Mouse (Mus musculus): ENCODE measurements around the gene Sf1.

The Sf1 gene

DNA sequence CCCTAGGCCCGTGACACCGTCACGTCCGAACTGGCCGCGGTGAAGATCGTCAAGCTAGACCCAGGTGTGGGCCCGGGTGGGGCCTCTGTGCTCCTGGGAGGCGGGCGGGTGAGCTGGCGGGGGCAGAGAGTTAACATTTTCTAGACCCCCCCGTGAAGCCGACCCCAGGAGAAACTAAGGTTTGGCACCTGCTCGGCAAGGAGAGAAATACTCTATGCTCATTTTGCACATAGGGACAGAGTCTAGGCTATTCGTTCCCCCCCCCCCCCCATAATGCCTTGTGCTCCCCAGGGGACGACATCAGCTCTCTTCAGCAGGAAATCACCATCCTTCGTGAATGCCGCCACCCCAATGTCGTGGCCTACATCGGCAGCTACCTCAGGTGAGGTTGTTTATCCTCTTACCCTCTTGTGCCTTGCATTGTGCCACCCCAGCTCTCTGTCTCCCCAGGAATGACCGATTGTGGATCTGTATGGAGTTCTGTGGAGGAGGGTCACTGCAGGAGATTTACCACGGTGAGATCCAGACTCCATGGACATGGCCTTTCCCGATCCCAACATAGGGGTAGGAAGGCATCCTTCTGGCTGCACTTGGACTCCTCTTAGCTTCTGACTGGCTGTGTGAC lies 21.9 kb upstream of the Sf1 start:
- in situ Hi-C loops (cut with MboI), result no loop called here

DNA sequence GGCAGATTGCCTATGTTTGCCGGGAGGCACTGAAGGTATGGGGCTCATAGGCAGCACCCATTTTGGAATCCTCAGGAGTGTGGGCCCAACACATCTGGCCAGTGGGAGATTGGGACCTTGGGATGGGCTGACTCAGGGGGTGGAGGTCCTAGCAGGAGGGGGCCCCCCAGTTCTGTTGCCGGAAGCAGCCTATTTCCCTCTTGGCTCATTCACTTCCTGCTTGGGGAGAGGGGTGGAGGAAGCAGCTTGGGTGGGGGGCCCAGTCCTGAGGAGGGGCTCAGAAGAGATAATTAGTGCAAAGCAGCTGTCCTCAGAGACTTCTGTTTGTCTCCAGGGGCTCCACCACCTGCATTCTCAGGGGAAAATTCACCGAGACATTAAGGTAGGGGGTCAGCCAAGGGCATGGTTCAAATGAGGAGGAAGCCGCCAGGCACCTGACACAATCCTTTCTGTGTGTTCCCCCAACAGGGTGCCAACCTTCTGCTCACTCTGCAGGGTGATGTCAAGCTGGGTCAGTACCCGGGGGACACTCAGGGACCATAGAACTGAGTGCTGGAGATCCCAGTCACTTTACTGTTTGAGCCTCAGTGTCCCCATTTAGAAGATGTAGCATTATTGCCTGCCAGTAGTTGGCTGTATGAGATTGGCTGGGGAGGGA lies 21.1 kb upstream of the Sf1 start:
- in situ Hi-C loops (cut with MboI), result no loop called here

DNA sequence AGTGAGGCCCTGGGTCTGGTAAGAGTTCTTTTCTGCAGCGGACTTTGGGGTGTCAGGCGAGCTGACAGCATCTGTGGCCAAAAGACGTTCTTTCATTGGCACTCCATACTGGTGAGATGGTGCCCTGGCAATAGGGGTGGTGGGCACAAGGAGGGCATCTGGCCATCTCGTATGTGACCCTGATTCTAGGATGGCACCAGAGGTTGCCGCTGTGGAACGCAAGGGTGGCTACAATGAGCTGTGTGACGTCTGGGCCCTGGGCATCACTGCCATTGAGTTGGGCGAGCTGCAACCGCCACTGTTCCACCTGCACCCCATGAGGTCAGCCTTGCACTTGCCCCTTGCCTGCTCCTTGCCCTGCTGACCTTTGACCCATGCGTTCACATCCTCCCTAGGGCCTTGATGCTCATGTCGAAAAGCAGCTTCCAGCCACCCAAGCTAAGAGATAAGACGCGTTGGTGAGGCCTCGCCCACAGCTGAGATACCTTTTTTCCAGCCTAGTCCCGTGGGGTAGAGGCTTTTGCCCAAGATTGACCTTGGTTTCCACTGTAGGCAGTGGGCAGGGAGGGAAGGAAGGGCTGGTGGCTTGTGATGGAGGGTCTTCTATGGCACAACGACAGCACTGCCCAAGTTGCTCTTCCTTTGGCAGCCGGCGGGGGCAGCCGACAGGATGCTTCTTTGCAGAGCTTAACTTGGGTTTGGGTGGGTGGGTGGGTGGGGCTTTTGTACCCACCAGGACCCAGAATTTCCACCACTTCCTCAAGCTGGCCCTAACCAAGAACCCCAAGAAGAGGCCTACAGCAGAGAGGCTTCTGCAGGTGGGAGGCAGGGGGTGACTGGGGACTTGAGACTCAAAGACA lies 20.2 kb upstream of the Sf1 start:
- in situ Hi-C loops (cut with MboI), result no loop called here

- in situ Hi-C loops (cut with MboI), result no loop called here
These were observed 19.5 kb upstream of the Sf1 start for GRCm38 (mm10) chr19:6343996-6344395.

GRCm38 (mm10) chr19:6346023-6346422 lies 17.5 kb upstream of the Sf1 start:
- in situ Hi-C loops (cut with MboI), result no loop called here

GRCm38 (mm10) chr19:6346661-6347060 lies 16.8 kb upstream of the Sf1 start:
- in situ Hi-C loops (cut with MboI), result no loop called here

DNA sequence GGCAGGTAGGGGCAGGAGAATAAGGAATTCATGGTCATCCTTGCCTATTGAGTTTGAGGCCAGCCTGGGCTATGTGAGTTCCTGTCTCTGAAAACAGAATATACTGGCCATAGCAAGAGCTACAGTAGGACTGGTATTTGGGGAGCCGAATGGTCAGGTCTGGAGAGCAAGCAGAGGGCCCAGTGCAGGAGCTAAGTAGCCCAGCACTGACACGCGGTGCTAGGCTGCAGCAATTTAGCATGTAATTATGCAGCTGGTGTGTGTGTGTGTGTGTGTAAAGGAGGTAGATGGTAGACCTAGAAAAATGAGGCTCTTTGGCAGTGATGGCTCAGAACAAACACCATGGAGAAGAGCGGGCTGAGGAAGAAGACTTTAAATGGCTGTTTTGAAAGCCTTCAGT lies 15.9 kb upstream of the Sf1 start:
- in situ Hi-C loops (cut with MboI), result no loop called here

DNA sequence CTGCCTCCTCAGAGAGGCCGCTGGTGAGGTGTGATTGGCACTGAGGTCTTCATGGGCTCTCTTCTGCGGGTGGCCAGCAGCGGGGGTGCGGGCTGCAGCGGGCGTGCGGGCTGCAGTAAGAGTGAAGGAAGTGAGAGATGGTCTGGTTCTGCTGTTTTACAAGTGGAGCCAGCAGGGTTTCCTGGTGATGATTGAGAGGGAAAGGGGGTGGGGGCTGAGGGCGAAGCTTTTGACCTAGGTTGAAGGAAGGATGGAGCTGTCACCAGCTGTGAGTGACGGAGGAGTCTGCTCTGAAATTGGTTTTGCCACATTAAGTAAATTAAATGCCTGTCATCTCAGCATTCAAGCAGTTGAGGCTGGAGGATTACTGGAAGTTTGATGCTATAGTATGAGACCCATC lies 14.8 kb upstream of the Sf1 start:
- in situ Hi-C loops (cut with MboI), result no loop called here

DNA sequence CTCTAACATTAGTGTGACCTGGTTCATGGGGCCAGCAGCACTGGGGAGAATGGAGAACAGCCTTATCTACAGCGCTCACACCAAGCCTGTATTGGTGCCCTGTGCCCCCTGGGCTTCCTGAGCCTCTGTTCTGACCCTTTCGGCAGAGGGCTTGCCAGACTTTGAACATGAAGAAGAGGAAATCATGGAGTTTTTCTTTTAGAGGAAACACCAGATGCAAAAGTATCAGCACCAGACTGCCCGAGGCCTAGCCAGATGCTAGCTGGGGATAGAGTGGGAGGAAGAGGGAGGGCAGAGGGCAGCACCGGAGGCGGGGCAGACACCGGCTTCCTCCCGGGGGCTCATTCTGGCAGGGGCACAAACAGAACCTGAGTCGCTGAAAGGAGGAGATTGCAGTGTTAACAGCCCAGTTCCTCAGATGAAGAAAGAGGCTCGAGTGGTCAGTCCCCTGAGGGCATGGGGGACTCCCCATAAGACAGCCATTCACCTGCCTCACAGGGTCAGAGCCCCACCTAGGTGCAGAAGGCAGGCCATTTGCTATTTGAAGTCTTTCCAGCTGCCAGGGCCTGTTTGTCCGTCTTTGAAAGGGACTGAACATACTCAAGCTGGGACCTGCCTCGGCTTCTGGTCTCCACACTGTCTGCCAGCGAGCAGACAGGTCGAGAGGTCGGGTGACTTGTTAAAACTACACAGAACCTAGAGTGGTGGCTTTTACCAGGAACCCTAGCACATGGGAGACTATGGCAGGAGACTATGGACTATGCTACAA lies 14.1 kb upstream of the Sf1 start:
- in situ Hi-C loops (cut with MboI), result no loop called here

- in situ Hi-C loops (cut with MboI), result no loop called here
These were observed 11.9 kb upstream of the Sf1 start for GRCm38 (mm10) chr19:6351431-6352106.

GRCm38 (mm10) chr19:6352107-6352505 lies 11.4 kb upstream of the Sf1 start:
- in situ Hi-C loops (cut with MboI), result no loop called here

GRCm38 (mm10) chr19:6354030-6354429 lies 9.5 kb upstream of the Sf1 start:
- in situ Hi-C loops (cut with MboI), result no loop called here

- in situ Hi-C loops (cut with MboI), result no loop called here
These were observed 2.2 kb upstream of the Sf1 start for GRCm38 (mm10) chr19:6361291-6361690.

- in situ Hi-C loops (cut with MboI), result no loop called here
These were observed 439 bp upstream of the Sf1 start for GRCm38 (mm10) chr19:6363091-6363410.

DNA sequence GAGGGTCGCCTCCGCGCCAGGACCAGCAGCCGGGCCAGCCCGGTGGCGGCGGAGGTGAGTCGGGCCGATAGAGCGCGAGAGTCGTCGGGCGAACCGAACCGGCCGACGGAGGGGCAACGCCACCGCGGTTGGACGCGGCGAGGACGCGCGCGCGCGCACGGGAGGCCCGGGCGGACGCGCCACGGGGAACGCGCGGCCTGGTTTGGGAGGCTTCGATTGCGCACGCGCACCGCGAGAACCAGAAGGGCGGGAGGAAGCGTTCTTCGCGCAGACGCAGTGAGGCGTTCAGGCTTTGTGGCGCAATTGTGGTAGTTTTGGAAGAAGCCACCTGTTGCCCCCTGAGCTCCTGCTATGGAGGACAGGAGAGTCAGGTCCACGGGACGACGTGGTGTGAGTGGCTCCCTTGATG lies 831 bp downstream of the Sf1 start:
- in situ Hi-C loops (cut with MboI), result no loop called here

DNA sequence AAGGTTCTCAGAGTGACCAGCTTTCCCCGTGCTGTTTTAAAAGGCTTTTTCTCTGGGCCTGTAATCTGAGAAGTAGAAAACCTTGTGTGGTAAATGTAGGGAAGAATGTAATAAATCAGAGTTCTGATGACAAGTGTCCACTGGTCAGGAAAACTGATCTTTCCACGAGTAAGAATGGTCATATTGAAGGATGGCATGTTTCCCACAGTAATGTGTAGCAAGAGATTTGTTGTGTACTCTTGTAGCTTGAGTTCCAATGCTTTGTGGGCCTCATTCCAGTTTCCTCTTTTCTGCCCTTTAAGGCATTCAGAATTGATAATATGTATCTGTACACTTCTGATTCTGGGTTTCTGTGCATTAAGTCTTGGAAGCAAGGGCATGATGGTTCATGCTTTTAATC lies 1.4 kb downstream of the Sf1 start:
- in situ Hi-C loops (cut with MboI), result no loop called here

GRCm38 (mm10) chr19:6370175-6370574 lies 6.7 kb downstream of the Sf1 start:
- in situ Hi-C loops (cut with MboI), result no loop called here

DNA sequence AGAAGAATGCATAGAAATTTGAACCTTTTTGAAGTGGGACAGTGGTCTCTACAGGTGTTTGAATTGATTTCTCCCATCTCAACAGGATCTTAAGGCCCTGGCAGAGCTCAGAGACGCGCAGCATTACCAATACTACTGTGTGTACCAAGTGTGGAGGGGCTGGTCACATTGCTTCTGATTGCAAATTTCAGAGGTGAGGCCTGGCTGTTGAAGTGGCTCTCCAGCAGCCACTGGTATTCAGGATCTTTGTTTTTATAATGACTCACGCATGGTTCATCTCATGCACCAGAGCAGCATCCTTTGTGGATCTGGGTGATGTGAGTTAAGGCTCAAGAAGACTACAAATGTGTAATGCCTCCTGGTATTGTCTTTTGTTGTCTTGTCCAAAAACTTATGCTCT lies 8.9 kb downstream of the Sf1 start:
- in situ Hi-C loops (cut with MboI), result no loop called here

DNA sequence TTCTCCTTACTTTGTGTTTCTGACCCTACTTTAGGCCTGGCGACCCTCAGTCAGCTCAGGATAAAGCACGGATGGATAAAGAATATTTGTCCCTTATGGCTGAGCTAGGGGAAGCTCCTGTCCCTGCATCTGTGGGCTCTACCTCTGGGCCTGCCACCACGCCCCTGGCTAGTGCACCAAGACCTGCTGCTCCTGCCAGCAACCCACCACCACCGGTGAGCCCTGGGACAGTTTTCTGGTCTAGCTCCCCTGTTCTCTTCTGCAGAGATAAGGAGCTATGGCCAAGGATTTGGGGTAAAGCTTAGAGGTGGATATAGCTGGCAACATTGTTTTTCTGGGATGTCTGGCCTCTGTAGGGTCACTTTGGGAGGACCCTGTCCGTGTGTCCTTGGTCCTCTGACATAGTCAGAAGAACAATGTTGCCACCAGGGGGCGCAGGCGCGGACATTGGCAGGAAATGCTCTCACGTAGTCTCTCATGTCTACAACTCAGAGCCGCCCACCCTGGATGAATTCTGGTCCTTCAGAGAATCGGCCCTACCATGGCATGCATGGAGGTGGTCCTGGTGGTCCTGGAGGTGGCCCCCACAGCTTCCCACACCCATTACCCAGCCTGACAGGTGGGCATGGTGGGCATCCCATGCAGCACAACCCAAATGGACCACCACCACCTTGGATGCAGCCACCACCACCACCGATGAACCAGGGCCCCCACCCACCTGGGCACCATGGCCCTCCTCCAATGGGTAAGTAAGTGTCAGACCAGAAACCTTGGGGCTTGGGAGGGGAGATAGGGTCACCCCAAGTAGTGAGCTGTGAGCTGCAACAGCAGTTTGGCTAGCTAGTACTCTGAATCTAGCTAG lies 10.3 kb downstream of the Sf1 start:
- in situ Hi-C loops (cut with MboI), result no loop called here

DNA sequence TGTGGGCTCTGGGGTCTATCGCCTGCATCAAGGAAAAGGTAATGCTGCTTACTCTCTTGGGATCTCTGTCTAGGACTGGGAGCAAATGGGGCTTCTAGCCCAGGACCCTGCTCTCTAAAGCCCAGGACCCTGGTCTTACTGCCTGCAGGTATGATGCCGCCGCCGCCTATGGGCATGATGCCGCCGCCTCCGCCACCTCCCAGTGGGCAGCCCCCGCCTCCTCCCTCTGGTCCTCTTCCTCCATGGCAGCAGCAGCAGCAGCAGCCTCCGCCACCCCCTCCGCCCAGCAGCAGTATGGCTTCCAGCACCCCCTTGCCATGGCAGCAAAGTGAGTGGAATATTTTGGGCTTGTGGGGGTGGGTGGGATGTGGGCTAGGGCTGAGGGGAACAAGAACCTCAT lies 11.1 kb downstream of the Sf1 start:
- in situ Hi-C loops (cut with MboI), result no loop called here
